Mouse (Mus musculus) small intestine, adult 2 months (tissue): ENCODE results near the gene Spast. TPM values are rescaled to one million over a fixed set of nuclear protein-coding genes. Genes with fewer than 3 reads are reported as not detected.

Experiments
- H3K27ac ChIP-seq: fragments of 200-500 bp; 2 replicates; pipeline ENCODE4 v1.5.1; 2012; ENCODE audit warnings: low read depth, low read length, control low read depth, inconsistent platforms; ENCODE audit not compliant: insufficient read depth
- H3K27me3 ChIP-seq: fragments of 200-500 bp; 2 replicates; pipeline ENCODE4 v1.6.1; 2012; ENCODE audit warnings: mild to moderate bottlenecking, moderate library complexity, low read length, inconsistent platforms; ENCODE audit not compliant: control insufficient read depth, insufficient read depth
- H3K36me3 ChIP-seq: fragments of 200-500 bp; 2 replicates; pipeline ENCODE4 v1.6.1; 2012; ENCODE audit warnings: mild to moderate bottlenecking, low read length, control low read depth, inconsistent platforms; ENCODE audit not compliant: control insufficient read depth, insufficient read depth
- H3K4me1 ChIP-seq: fragments of 200-500 bp; 2 replicates; pipeline ENCODE4 v1.6.1; 2012; ENCODE audit warnings: low read length, inconsistent platforms, mixed read lengths; ENCODE audit not compliant: control insufficient read depth, insufficient read depth, insufficient read length
- H3K4me3 ChIP-seq: fragments of 200-500 bp; 2 replicates; pipeline ENCODE4 v1.5.1; 2012; ENCODE audit warnings: low read depth, mild to moderate bottlenecking, control low read depth, inconsistent platforms, low read length, moderate library complexity
- CTCF ChIP-seq: fragments of 200-500 bp; IDR thresholded peaks from 2 replicates; pipeline ENCODE4 v1.5.1; 2012; ENCODE audit warnings: low read depth, mild to moderate bottlenecking, control low read depth, inconsistent platforms, low read length, moderate library complexity, mixed read lengths; ENCODE audit not compliant: insufficient replicate concordance, insufficient read length; ENCODE audit errors: extremely low read depth
- POLR2A ChIP-seq: fragments of 200-500 bp; IDR thresholded peaks from 2 replicates; pipeline ENCODE4 v1.6.1; 2012; ENCODE audit warnings: low read depth, mild to moderate bottlenecking, control low read depth, inconsistent platforms, low read length, moderate library complexity
- WGBS: fragments of 180-500 bp; shearing (Covaris S2); methylation state at CpG from one replicate; pipeline ENCODE4 v1.1.7; 2018; 5-methylcytosine and 5-hydroxymethylcytosine counted together
- polyA plus RNA-seq: library from polyadenylated mRNA; depleted of rRNA; stranded (reverse); fragments of >200 nt; gene quantifications from 2 replicates; pipeline ENCODE4 v1.2.3, GENCODE M21; 2012; rRNA removed

Spast gene
- polyA plus RNA-seq = 3.6 and 7.0 TPM in 2 replicates

- Histone ChIP-seq H3K27ac (peak within 1 kb of the TSS; percentile 80), H3K36me3 (no peaks in the 10 kb centered on the region), H3K4me1 (peaks cover 6% of the 10 kb centered on the region; the same call in 1 of the 2 replicates), H3K4me3 (peak within 1 kb of the TSS; percentile 91), H3K27me3 (no peaks in the 10 kb centered on the region)
- peak; percentile 68; the same call in 1 of the 2 replicates for TF ChIP-seq POLR2A
- TF ChIP-seq CTCF = no peak
- WGBS = under 1% methylated on average over 74 of the region's 90 CpGs
Observed at GRCm38 (mm10) chr17:74338937-74339804, at the start of gene Spast. Gene Spast (plus strand): TSS chr17:74338987.

GRCm38 (mm10) chr17:74290198-74290597 lies 48.6 kb upstream of the Spast start:
- Histone ChIP-seq H3K4me1 (peaks cover 11% of the 10 kb centered on the region), H3K27me3 (no peaks in the 10 kb centered on the region), H3K4me3 (no peak overlapping the region), H3K27ac (no peak overlapping the region), H3K36me3 (no peaks in the 10 kb centered on the region)
- TF ChIP-seq POLR2A = no peak
- TF ChIP-seq CTCF = no peak
- WGBS = 67% methylated on average over 3 of the region's 3 CpGs

GRCm38 (mm10) chr17:74290869-74291268 lies 47.9 kb upstream of the Spast start:
- TF ChIP-seq CTCF (no peak), POLR2A (no peak)

GRCm38 (mm10) chr17:74291640-74292361 lies 47.0 kb upstream of the Spast start:
- Histone ChIP-seq H3K4me3 (no peak overlapping the region), H3K4me1 (peaks cover 11% of the 10 kb centered on the region), H3K36me3 (no peaks in the 10 kb centered on the region), H3K27me3 (no peaks in the 10 kb centered on the region), H3K27ac (no peak overlapping the region)
- TF ChIP-seq POLR2A = no peak
- TF ChIP-seq CTCF = no peak
- WGBS = 87% methylated on average over 4 of the region's 4 CpGs

More at GRCm38 (mm10) chr17:74290869-74291268, 47.9 kb upstream of the Spast start:
- Histone ChIP-seq H3K27me3 (no peaks in the 10 kb centered on the region), H3K36me3 (no peaks in the 10 kb centered on the region), H3K4me1 (peaks cover 11% of the 10 kb centered on the region), H3K4me3 (no peak overlapping the region), H3K27ac (no peak overlapping the region)

- Histone ChIP-seq H3K36me3 (peaks cover 2% of the 10 kb centered on the region), H3K27me3 (no peaks in the 10 kb centered on the region), H3K4me3 (peak overlapping the region; percentile 98), H3K4me1 (peaks cover 8% of the 10 kb centered on the region; the same call in 1 of the 2 replicates), H3K27ac (0 out of 2 replicates have a peak overlapping the region, but pooled peaks have one; percentile 23)
- no peak for TF ChIP-seq CTCF
- TF ChIP-seq POLR2A = no peak
- WGBS = 2% methylated on average over 18 of the region's 18 CpGs
Observed at GRCm38 (mm10) chr17:74293687-74294425, 44.9 kb upstream of the Spast start.

- peak overlapping the region; percentile 98 for H3K4me3 ChIP-seq
- TF ChIP-seq CTCF (no peak), POLR2A (peak; percentile 16; the same call in 1 of the 2 replicates)
- under 1% methylated on average over 72 of the region's 80 CpGs for WGBS
- H3K27me3 ChIP-seq = no peaks in the 10 kb centered on the region
- H3K36me3 ChIP-seq = peaks cover 6% of the 10 kb centered on the region
- peaks cover 7% of the 10 kb centered on the region; the same call in 1 of the 2 replicates for H3K4me1 ChIP-seq
- peak overlapping the region; percentile 67; the same call in 1 of the 2 replicates for H3K27ac ChIP-seq
Observed at GRCm38 (mm10) chr17:74294426-74295025, 44.3 kb upstream of the Spast start.
